Mouse (Mus musculus): ENCODE data around the gene Rbm25.

GRCm38 (mm10) chr12:83726510-83727308 is 95.7 kb downstream of the Rbm25 start:
- no peak for TF ChIP-seq CTCF (IDR thresholded peaks at IDR 0.05; ENCODE audit: extremely low read depth, insufficient read depth, low read length)
- TF ChIP-seq POLR2A (IDR thresholded peaks at IDR 0.05; ENCODE audit: extremely low read depth, insufficient read depth, low read length) = no peak
